Mouse (Mus musculus): ENCODE measurements around the gene Uchl4. TPM values are rescaled to one million over a fixed set of nuclear protein-coding genes. Genes with fewer than 3 reads are reported as not detected.

Gene Uchl4
- polyA plus RNA-seq, 1 experiment: not detected

- Histone ChIP-seq H3K27ac (ENCODE audit: insufficient read depth, low read length) (peak overlapping the region; percentile 51), H3K36me3 (ENCODE audit: control insufficient read depth, insufficient read depth, low read length) (no peaks in the 10 kb centered on the region), H3K27me3 (ENCODE audit: control insufficient read depth, insufficient read depth, low read length) (no peaks in the 10 kb centered on the region), H3K4me1 (ENCODE audit: control insufficient read depth, insufficient read depth, insufficient read length) (peaks cover 21% of the 10 kb centered on the region), H3K4me3 (ENCODE audit: extremely low read depth, insufficient read depth, insufficient read length) (no peak overlapping the region)
- 77% methylated on average over 8 of the region's 8 CpGs for WGBS
- no peak for TF ChIP-seq POLR2A (IDR thresholded peaks at IDR 0.05; ENCODE audit: low read depth, low read length)
- TF ChIP-seq CTCF (IDR thresholded peaks at IDR 0.05; ENCODE audit: extremely low read depth, insufficient read depth, insufficient read length, insufficient replicate concordance): no peak
- no peak for DNase-seq (ENCODE audit: low read depth in 1 of 2, low spot score in 2 of 2)
These were observed 5.7 kb downstream of the Uchl4 start for GRCm38 (mm10) chr9:64240681-64241080.

DNA sequence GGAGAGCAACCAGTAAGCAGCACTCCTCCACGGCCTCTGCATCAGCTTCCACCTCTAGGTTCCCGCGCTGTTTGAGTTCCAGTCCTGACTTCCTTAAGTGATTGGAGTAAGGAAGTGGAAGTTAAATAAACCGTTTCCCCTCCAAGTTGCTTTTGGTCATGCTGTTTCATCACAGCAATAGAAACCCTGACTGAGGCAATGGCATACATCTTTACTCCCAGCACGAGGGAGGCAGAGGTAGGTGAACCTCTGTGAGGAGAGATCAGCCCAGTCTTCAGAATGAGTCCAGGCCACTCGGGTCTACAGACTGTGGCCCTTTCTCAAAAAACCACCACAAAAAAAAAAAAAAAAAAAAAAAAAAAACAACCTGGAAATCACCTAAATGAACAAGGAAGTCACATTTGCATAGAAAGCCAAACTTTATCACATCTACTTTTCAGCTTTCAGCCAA lies 7.4 kb downstream of the Uchl4 start:
- H3K4me1 ChIP-seq (ENCODE audit: control insufficient read depth, insufficient read depth, insufficient read length): peaks cover 21% of the 10 kb centered on the region
- H3K27ac ChIP-seq (ENCODE audit: insufficient read depth, low read length): peak overlapping the region; percentile 89
- 29% methylated on average over 6 of the region's 6 CpGs for WGBS
- no peak overlapping the region for H3K4me3 ChIP-seq (ENCODE audit: extremely low read depth, insufficient read depth, insufficient read length)
- no peaks in the 10 kb centered on the region for H3K36me3 ChIP-seq (ENCODE audit: control insufficient read depth, insufficient read depth, low read length)
- DNase-seq (ENCODE audit: low read depth in 1 of 2, low spot score in 2 of 2): peak; percentile 13 to 35
- TF ChIP-seq CTCF (IDR thresholded peaks at IDR 0.05; ENCODE audit: extremely low read depth, insufficient read depth, insufficient read length, insufficient replicate concordance): no peak
- no peak for TF ChIP-seq POLR2A (IDR thresholded peaks at IDR 0.05; ENCODE audit: low read depth, low read length)
- no peaks in the 10 kb centered on the region for H3K27me3 ChIP-seq (ENCODE audit: control insufficient read depth, insufficient read depth, low read length)

DNA sequence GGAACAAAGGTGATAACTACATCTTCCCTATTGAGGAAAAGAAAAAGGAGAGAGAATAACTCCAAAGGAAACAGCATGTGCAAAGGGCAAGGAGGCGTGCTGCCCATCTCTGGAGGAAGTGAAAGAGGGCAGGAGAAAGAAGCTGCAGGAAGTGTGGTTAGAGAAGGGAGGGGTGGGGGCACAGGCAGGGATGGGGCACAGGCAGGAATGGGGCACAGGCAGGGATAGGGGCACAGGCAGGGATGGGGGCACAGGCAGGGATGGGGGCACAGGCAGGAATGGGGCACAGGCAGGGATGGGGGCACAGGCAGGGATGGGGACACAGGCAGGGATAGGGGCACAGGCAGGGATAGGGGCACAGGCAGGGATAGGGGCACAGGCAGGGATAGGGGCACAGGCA lies 14.4 kb downstream of the Uchl4 start:
- WGBS: 15% methylated on average over 1 of the region's 1 CpGs
- Histone ChIP-seq H3K27ac (ENCODE audit: insufficient read depth, low read length) (no peak overlapping the region), H3K4me1 (ENCODE audit: control insufficient read depth, insufficient read depth, insufficient read length) (peaks cover 12% of the 10 kb centered on the region; the same call in 1 of the 2 replicates), H3K4me3 (ENCODE audit: extremely low read depth, insufficient read depth, insufficient read length) (no peak overlapping the region), H3K27me3 (ENCODE audit: control insufficient read depth, insufficient read depth, low read length) (no peaks in the 10 kb centered on the region), H3K36me3 (ENCODE audit: control insufficient read depth, insufficient read depth, low read length) (no peaks in the 10 kb centered on the region)
- DNase-seq (ENCODE audit: low read depth in 1 of 2, low spot score in 2 of 2): peak in 1 of 2 experiments; percentile 36
- TF ChIP-seq POLR2A (IDR thresholded peaks at IDR 0.05; ENCODE audit: low read depth, low read length) (no peak), CTCF (IDR thresholded peaks at IDR 0.05; ENCODE audit: extremely low read depth, insufficient read depth, insufficient read length, insufficient replicate concordance) (no peak)

GRCm38 (mm10) chr9:64250111-64250730 lies 15.2 kb downstream of the Uchl4 start:
- TF ChIP-seq POLR2A (IDR thresholded peaks at IDR 0.05; ENCODE audit: low read depth, low read length): no peak
- TF ChIP-seq CTCF (IDR thresholded peaks at IDR 0.05; ENCODE audit: extremely low read depth, insufficient read depth, insufficient read length, insufficient replicate concordance): no peak
- no peak for DNase-seq (ENCODE audit: low read depth in 1 of 2, low spot score in 2 of 2)
- peaks cover 9% of the 10 kb centered on the region; the same call in 1 of the 2 replicates for H3K4me1 ChIP-seq (ENCODE audit: control insufficient read depth, insufficient read depth, insufficient read length)
- no peaks in the 10 kb centered on the region for H3K36me3 ChIP-seq (ENCODE audit: control insufficient read depth, insufficient read depth, low read length)
- no peak overlapping the region for H3K4me3 ChIP-seq (ENCODE audit: extremely low read depth, insufficient read depth, insufficient read length)
- peak overlapping the region; percentile 21; the same call in 1 of the 2 replicates for H3K27ac ChIP-seq (ENCODE audit: insufficient read depth, low read length)
- H3K27me3 ChIP-seq (ENCODE audit: control insufficient read depth, insufficient read depth, low read length): no peaks in the 10 kb centered on the region

- Histone ChIP-seq H3K27me3 (ENCODE audit: control insufficient read depth, insufficient read depth, low read length) (no peaks in the 10 kb centered on the region), H3K36me3 (ENCODE audit: control insufficient read depth, insufficient read depth, low read length) (no peaks in the 10 kb centered on the region), H3K27ac (ENCODE audit: insufficient read depth, low read length) (peak overlapping the region; percentile 87), H3K4me3 (ENCODE audit: extremely low read depth, insufficient read depth, insufficient read length) (peak overlapping the region; percentile 77), H3K4me1 (ENCODE audit: control insufficient read depth, insufficient read depth, insufficient read length) (peaks cover 9% of the 10 kb centered on the region; the same call in 1 of the 2 replicates)
- DNase-seq (ENCODE audit: low read depth in 1 of 2, low spot score in 2 of 2): peak in 1 of 2 experiments; percentile 14
- under 1% methylated on average over 16 of the region's 16 CpGs for WGBS
- TF ChIP-seq POLR2A (IDR thresholded peaks at IDR 0.05; ENCODE audit: low read depth, low read length) (no peak), CTCF (IDR thresholded peaks at IDR 0.05; ENCODE audit: extremely low read depth, insufficient read depth, insufficient read length, insufficient replicate concordance) (no peak)
These were observed 17.6 kb downstream of the Uchl4 start for GRCm38 (mm10) chr9:64252591-64253020.

- no peaks in the 10 kb centered on the region for H3K36me3 ChIP-seq (ENCODE audit: control insufficient read depth, insufficient read depth, low read length)
- peak; percentile 97 to 100 for DNase-seq (ENCODE audit: low read depth in 1 of 2, low spot score in 2 of 2)
- H3K4me3 ChIP-seq (ENCODE audit: extremely low read depth, insufficient read depth, insufficient read length): peak within 1 kb of the TSS; percentile 77
- H3K27ac ChIP-seq (ENCODE audit: insufficient read depth, low read length): peak within 1 kb of the TSS; percentile 87
- peaks cover 9% of the 10 kb centered on the region; the same call in 1 of the 2 replicates for H3K4me1 ChIP-seq (ENCODE audit: control insufficient read depth, insufficient read depth, insufficient read length)
- TF ChIP-seq POLR2A (IDR thresholded peaks at IDR 0.05; ENCODE audit: low read depth, low read length) (peak; percentile 98), CTCF (IDR thresholded peaks at IDR 0.05; ENCODE audit: extremely low read depth, insufficient read depth, insufficient read length, insufficient replicate concordance) (peak; percentile 59; the same call in 1 of the 2 replicates)
- H3K27me3 ChIP-seq (ENCODE audit: control insufficient read depth, insufficient read depth, low read length): no peaks in the 10 kb centered on the region
- WGBS: under 1% methylated on average over 89 of the region's 89 CpGs
These were observed 18.3 kb downstream of the Uchl4 start, which contains the start of gene Map2k1 for GRCm38 (mm10) chr9:64253021-64253904. TSS of gene Map2k1 (minus strand) at chr9:64253631.
